Mouse (Mus musculus): ENCODE measurements around the gene Ago4.
A peak's percentile ranks its signal among the peaks of the same experiment; 100 is the strongest.

The Ago4 gene

GRCm38 (mm10) chr4:126469334-126469733 is 63.9 kb downstream of the Ago4 start:
- DNase-seq (ENCODE audit: low spot score): no peak

- no peak for DNase-seq (ENCODE audit: low spot score)
These were observed 64.3 kb downstream of the Ago4 start for GRCm38 (mm10) chr4:126468925-126469324.

GRCm38 (mm10) chr4:126468285-126468901 is 64.9 kb downstream of the Ago4 start, which contains the start of gene Ago1:
Gene Ago1, minus strand, starts transcription at chr4:126468583.
- DNase-seq (ENCODE audit: low spot score): peak; percentile 86

GRCm38 (mm10) chr4:126467721-126468284 is 65.5 kb downstream of the Ago4 start:
- no peak for DNase-seq (ENCODE audit: low spot score)

GRCm38 (mm10) chr4:126466251-126466750 is 67.0 kb downstream of the Ago4 start:
- DNase-seq (ENCODE audit: low spot score): no peak

- no peak for DNase-seq (ENCODE audit: low spot score)
These were observed 67.4 kb downstream of the Ago4 start for GRCm38 (mm10) chr4:126465843-126466242.

- no peak for DNase-seq (ENCODE audit: low spot score)
These were observed 68.4 kb downstream of the Ago4 start for GRCm38 (mm10) chr4:126464892-126465235.

GRCm38 (mm10) chr4:126464189-126464891 is 68.9 kb downstream of the Ago4 start:
- DNase-seq (ENCODE audit: low spot score): no peak

GRCm38 (mm10) chr4:126455441-126455840 is 77.8 kb downstream of the Ago4 start:
- DNase-seq (ENCODE audit: low spot score): no peak

- DNase-seq (ENCODE audit: low spot score): no peak
These were observed 78.6 kb downstream of the Ago4 start for GRCm38 (mm10) chr4:126454547-126455254.

GRCm38 (mm10) chr4:126450268-126450667 is 83.0 kb downstream of the Ago4 start:
- DNase-seq (ENCODE audit: low spot score): no peak

- DNase-seq (ENCODE audit: low spot score): no peak
These were observed 86.1 kb downstream of the Ago4 start for GRCm38 (mm10) chr4:126447126-126447525.

- DNase-seq (ENCODE audit: low spot score): no peak
These were observed 88.7 kb downstream of the Ago4 start for GRCm38 (mm10) chr4:126444528-126444927.

All from layer of hippocampus, adult 9-10 months (tissue).